Mouse (Mus musculus) G1E (cell line): ENCODE data around the gene Defb25. TPM values are rescaled to one million over a fixed set of nuclear protein-coding genes. Genes with fewer than 3 reads are reported as not detected.
"Not testable (repeated sequence)": the region's sequence is repeated elsewhere in the genome, so short reads cannot be mapped to it uniquely, and the experiment has no call there.

Experiments used
- ATAC-seq: 2 replicates; pipeline ENCODE4 v1.8.0; 2016; ENCODE audit warnings: mild to moderate bottlenecking; ENCODE audit not compliant: insufficient number of reproducible peaks, poor library complexity, low FRiP score, severe bottlenecking; ENCODE audit errors: extremely low read depth
- DNase-seq: peaks from one replicate; pipeline ENCODE4 v3.0.0; 2012; ENCODE audit warnings: low spot score
- H3K27me3 ChIP-seq: 2 replicates; pipeline ENCODE4 v1.6.1; 2012; ENCODE audit warnings: mild to moderate bottlenecking, low read length, inconsistent platforms; ENCODE audit not compliant: insufficient read depth
- H3K36me3 ChIP-seq: replicated peaks from 2 replicates; pipeline ENCODE3; 2012; ENCODE audit warnings: mild to moderate bottlenecking, inconsistent platforms
- H3K4me1 ChIP-seq: 2 replicates; pipeline ENCODE4 v1.6.1; 2012; ENCODE audit warnings: low read depth, low read length, inconsistent platforms, mixed read lengths; ENCODE audit not compliant: insufficient read depth
- H3K4me3 ChIP-seq: 2 replicates; pipeline ENCODE4 v1.5.1; 2012; ENCODE audit warnings: low read depth, mild to moderate bottlenecking, inconsistent platforms, low read length, moderate library complexity, mixed read lengths
- H3K9me3 ChIP-seq: replicated peaks from 2 replicates; pipeline ENCODE4 v1.6.1; 2012; ENCODE audit warnings: inconsistent platforms
- CTCF ChIP-seq: IDR thresholded peaks from 2 replicates; pipeline ENCODE4 v1.5.1; 2012; ENCODE audit warnings: low read depth, low read length, inconsistent platforms, mixed read lengths
- GATA1 ChIP-seq: IDR thresholded peaks from 2 replicates; pipeline ENCODE4 v1.6.1; 2012; ENCODE audit warnings: borderline replicate concordance, low read length, inconsistent platforms, mixed read lengths
- GATA2 ChIP-seq: IDR thresholded peaks from 2 replicates; pipeline ENCODE4 v1.6.1; 2012; ENCODE audit warnings: low read depth, low read length, inconsistent platforms, borderline replicate concordance
- POLR2AphosphoS5 ChIP-seq: IDR thresholded peaks from 2 replicates; pipeline ENCODE4 v1.6.1; 2012; ENCODE audit warnings: low read depth, low read length, inconsistent platforms; ENCODE audit not compliant: insufficient replicate concordance
- TAL1 ChIP-seq: conservative IDR thresholded peaks from 2 replicates; pipeline ENCODE4 v1.6.1; 2012; ENCODE audit warnings: low read depth, low read length, inconsistent platforms, mixed read lengths
- polyA plus RNA-seq: library from polyadenylated mRNA; stranded (reverse); fragments of >175 nt; gene quantifications from 2 replicates; pipeline ENCODE4 v1.2.3, GENCODE M21; 2012
- total RNA-seq, 2 experiments: library from RNA; stranded (forward) in 1 of 2; stranded (reverse) in 1 of 2; fragments of 200-1000 nt in 1 of 2; fragments of >200 nt in 1 of 2; fragmentation: Nextera tagmentation in 1 of 2; gene quantifications; 2 replicates each; pipeline ENCODE4 v1.2.3; 2014 to 2017

The Defb25 gene
- not detected in 2 replicates for total RNA-seq (2014; fragmentation: Nextera tagmentation)
- not detected in 2 replicates for total RNA-seq (2017)
- polyA plus RNA-seq = not detected in 2 replicates

DNA sequence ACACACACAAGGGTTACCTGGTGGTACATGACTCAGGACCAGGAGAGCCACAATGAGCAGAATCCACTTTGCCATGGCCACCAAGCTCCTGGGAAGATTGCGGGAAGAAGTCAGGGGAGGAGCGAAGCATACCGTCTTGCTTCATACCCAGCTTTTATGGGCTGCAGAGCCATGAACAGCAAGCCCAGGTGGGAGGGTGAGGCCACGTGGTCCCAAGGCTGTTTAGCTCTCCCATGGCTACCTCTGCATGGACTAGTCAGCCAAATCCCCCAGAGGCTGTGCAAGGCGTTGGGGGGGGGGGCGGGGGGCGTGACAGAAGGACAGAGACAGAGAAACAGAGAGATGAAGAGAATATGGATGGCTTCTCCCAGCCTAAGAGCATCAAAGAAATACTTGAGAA, at the start of gene Defb25:
Defb25 (minus strand) TSS at position 101 of the 400 bp plus-strand sequence.
- Histone ChIP-seq H3K4me3 (no peak within 1 kb of the TSS), H3K4me1 (no peaks in the 10 kb centered on the region), H3K36me3 (no peaks in the 10 kb centered on the region), H3K9me3 (no peaks in the 10 kb centered on the region), H3K27me3 (peaks cover 17% of the 10 kb centered on the region)
- DNase-seq (no peak), ATAC-seq (no peak)
- no peak for TF ChIP-seq CTCF
- TF ChIP-seq TAL1 = no peak

GRCm38 (mm10) chr2:152672166-152672565, 49.3 kb upstream of the Defb25 start:
- ATAC-seq = no peak

GRCm38 (mm10) chr2:152671642-152671999, 48.8 kb upstream of the Defb25 start:
- H3K27me3 ChIP-seq = peaks cover 11% of the 10 kb centered on the region
- peaks cover 59% of the 10 kb centered on the region for H3K4me1 ChIP-seq
- ATAC-seq (peak; percentile 74), DNase-seq (peak; percentile 65)
- H3K4me3 ChIP-seq = peak overlapping the region; percentile 96; the same call in 1 of the 2 replicates
- peaks cover 56% of the 10 kb centered on the region for H3K36me3 ChIP-seq
- H3K9me3 ChIP-seq = no peaks in the 10 kb centered on the region
- TF ChIP-seq CTCF = no peak
- TF ChIP-seq TAL1 = no peak
- no peak for TF ChIP-seq POLR2AphosphoS5
- no peak for TF ChIP-seq GATA1
- no peak for TF ChIP-seq GATA2

More at GRCm38 (mm10) chr2:152672166-152672565, 49.3 kb upstream of the Defb25 start:
- no peak for TF ChIP-seq GATA2
- TF ChIP-seq POLR2AphosphoS5 = no peak
- H3K27me3 ChIP-seq = peaks cover 6% of the 10 kb centered on the region
- H3K9me3 ChIP-seq = no peaks in the 10 kb centered on the region
- peaks cover 63% of the 10 kb centered on the region for H3K4me1 ChIP-seq
- H3K4me3 ChIP-seq = peak overlapping the region; percentile 96; the same call in 1 of the 2 replicates
- DNase-seq = no peak
- peaks cover 62% of the 10 kb centered on the region for H3K36me3 ChIP-seq

DNA sequence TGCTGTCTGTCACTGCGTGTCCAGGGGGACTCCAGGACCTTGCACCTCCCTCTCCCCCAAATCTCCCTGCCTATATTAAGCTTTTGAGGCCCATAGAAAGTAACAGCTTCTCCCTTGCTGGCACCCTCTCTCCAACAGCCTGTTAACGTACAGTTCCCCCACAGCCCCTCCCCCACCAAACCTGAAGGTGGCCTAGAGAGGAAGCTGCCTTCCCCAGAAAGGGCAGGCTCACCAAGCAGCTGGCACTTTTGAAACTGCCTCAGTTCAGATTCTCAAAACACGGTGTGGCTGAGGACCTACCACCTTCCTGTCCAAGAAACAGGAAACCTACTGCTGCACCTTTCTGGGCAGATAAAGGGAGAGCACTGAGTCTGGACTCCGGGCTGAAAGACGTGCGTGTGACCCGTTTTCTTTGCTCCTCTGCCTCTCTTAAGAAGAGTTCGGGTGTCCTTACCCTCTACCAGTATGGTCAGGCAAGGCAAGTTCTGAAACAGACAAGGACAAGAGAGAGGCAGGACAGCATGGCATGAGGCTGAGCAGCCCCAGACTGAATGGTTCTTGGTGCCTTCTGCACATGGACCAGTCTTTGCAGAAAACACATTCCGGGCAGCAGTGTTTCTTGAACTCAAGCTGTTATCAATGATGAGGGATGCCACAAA, 48.3 kb upstream of the Defb25 start:
- ATAC-seq (peak; percentile 17; the same call in 1 of the 2 replicates), DNase-seq (peak; percentile 63)
- peaks cover 57% of the 10 kb centered on the region for H3K4me1 ChIP-seq
- H3K4me3 ChIP-seq = peak overlapping the region; percentile 96
- TF ChIP-seq POLR2AphosphoS5 (no peak), GATA2 (no peak), CTCF (no peak), TAL1 (no peak), GATA1 (no peak)
- peaks cover 11% of the 10 kb centered on the region for H3K27me3 ChIP-seq
- H3K36me3 ChIP-seq = peaks cover 51% of the 10 kb centered on the region
- no peaks in the 10 kb centered on the region for H3K9me3 ChIP-seq

DNA sequence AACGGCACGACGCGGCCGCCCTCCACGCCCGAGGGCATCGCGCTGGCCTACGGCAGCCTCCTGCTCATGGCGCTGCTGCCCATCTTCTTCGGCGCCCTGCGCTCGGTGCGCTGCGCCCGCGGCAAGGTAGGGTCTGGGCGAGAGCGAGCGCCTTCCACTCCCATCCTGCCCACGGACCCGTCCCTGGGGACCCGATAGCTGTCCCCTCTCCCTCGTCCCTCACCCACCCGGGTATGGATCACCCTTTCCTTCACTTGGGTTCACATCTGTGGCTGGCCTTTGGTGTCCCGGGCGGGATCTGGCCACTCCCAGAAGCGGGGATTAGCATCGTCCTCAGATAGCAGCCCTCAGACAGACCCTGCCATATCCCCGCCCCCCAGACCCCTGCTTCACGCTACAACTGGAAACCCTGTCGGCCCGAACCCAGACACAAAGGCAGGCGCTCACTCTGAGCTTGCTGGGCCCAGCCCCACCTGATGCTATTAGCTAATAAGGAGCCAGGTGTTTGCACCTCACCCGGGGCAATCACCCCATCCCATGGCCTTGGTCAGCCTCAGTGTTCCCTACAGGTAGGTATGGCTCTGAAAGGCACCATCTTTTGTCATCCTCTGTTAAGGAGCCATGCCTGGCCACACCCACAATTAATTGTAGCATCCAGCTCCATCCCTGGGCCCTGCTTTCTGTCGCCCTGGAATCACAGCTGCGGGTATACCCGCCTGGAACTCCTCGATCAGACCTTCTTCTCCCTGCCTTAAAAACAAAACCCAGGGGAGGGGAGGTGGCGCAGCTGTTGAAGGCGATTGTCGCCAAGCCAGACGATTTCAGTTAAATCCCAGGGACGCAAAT, 47.0 kb upstream of the Defb25 start:
- TF ChIP-seq GATA1 (no peak), POLR2AphosphoS5 (no peak), TAL1 (no peak), CTCF (no peak), GATA2 (no peak)
- DNase-seq (peak; percentile 58), ATAC-seq (no peak)
- H3K9me3 ChIP-seq = no peaks in the 10 kb centered on the region
- H3K4me3 ChIP-seq = peak overlapping the region; percentile 96
- peaks cover 39% of the 10 kb centered on the region for H3K36me3 ChIP-seq
- H3K4me1 ChIP-seq = peaks cover 46% of the 10 kb centered on the region
- peaks cover 17% of the 10 kb centered on the region for H3K27me3 ChIP-seq

GRCm38 (mm10) chr2:152669256-152669638, 46.4 kb upstream of the Defb25 start, which contains the start of gene H13:
H13 (plus strand) TSS chr2:152669461.
- Histone ChIP-seq H3K4me3 (peak within 1 kb of the TSS; percentile 96), H3K27me3 (peaks cover 19% of the 10 kb centered on the region), H3K4me1 (peaks cover 45% of the 10 kb centered on the region), H3K9me3 (no peaks in the 10 kb centered on the region), H3K36me3 (peaks cover 33% of the 10 kb centered on the region)
- peak; percentile 98 for DNase-seq
- TF ChIP-seq TAL1 (no peak), CTCF (peak; percentile 88)
- ATAC-seq = peak; percentile 63

DNA sequence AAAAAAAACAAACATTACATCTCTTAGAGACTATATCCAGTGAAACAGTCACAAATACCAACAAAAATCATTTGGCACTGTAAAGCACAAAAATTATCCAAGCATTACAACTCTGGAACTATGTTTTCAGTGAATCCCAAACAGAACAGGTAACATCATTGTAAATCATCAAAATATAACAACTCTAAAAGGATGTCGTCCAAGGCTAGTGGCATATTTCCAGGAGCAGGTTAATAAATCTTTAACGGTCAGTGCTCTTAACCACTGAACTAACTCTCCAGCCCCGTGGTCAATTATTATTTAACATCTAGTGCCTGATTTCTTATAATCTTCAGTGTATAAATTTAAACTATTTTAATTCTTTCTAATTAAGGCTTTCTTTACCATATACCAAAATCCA, 43.3 kb upstream of the Defb25 start:
- H3K27me3 ChIP-seq = peaks cover 33% of the 10 kb centered on the region
- not testable (repeated sequence) for H3K4me3 ChIP-seq, ATAC-seq, DNase-seq, H3K36me3 ChIP-seq, H3K9me3 ChIP-seq
- H3K4me1 ChIP-seq = peaks cover 22% of the 10 kb centered on the region
